Mouse (Mus musculus): ENCODE data around the gene Arpc1b. TPM values are rescaled to one million over a fixed set of nuclear protein-coding genes. Genes with fewer than 3 reads are reported as not detected.
A peak's percentile ranks its signal among the peaks of the same experiment; 100 is the strongest.
"Not testable (repeated sequence)": the region's sequence is repeated elsewhere in the genome, so short reads cannot be mapped to it uniquely, and the experiment has no call there.

Gene Arpc1b
- polyA plus RNA-seq, 1 experiment: 1,197 TPM

DNA sequence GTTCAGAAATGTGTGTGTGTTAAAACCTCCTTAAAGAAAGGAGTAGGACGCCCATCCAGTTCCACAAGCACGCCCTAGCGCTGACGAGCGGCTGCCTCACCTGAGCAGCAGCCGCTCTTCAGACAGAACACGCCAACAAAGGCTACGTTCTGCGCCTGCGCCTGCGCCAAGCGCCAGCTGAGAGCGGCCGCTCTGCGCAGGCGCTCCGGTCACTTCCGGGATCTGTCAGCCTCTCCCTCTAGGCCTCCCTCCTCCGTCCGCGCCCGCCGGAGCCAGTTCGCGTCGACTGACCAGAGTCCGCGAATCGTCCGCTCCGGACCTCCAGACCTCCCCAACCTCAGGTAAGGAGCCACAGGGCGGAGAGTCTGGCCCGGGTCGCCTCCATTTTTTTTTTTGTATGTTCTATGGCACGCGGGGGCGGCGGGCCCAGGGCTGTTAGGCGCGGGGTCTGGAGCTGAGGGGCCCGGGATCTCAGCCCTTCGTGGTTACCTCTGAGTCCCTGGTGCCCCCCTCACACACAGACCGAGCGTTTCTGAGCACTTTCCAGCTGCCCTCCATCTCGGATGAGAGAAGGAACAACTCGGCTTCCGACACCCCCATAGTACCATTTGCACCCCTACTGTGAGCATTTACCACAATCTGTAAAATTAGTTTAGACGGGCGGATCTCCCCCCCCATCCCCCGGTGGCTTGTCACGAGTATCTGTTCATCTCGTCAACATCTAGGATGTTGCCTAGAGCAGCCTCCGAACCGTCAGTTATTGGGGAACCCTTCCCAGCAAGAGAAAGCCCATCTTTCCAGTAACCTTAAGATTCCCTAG lies 30.2 kb upstream of the Arpc1b start, which contains the start of the genes Arpc1a and Kpna7:
Gene Arpc1a, plus strand, starts transcription at position 199 of the 820 bp plus-strand sequence.
Gene Kpna7, minus strand, starts transcription at position 399 of the 820 bp plus-strand sequence.
- WGBS: under 1% methylated on average over 54 of the region's 54 CpGs
- Histone ChIP-seq H3K36me3 (ENCODE audit: control insufficient read depth, insufficient read depth, low read length) (peaks cover 3% of the 10 kb centered on the region; the same call in 1 of the 2 replicates), H3K27me3 (ENCODE audit: control insufficient read depth, insufficient read depth, low read length) (no peaks in the 10 kb centered on the region), H3K4me1 (ENCODE audit: control insufficient read depth, insufficient read depth, insufficient read length, low read length) (peaks cover 4% of the 10 kb centered on the region), H3K27ac (ENCODE audit: insufficient read depth, low read depth, low read length) (peak within 1 kb of the TSS; percentile 73), H3K4me3 (ENCODE audit: low read depth, low read length) (peak within 1 kb of the TSS; percentile 94)
- TF ChIP-seq CTCF (IDR thresholded peaks at IDR 0.05; ENCODE audit: extremely low read depth, insufficient read length, insufficient replicate concordance, low read depth, low read length) (no peak), POLR2A (IDR thresholded peaks at IDR 0.05; ENCODE audit: low read depth, low read length) (peak; percentile 94)

DNA sequence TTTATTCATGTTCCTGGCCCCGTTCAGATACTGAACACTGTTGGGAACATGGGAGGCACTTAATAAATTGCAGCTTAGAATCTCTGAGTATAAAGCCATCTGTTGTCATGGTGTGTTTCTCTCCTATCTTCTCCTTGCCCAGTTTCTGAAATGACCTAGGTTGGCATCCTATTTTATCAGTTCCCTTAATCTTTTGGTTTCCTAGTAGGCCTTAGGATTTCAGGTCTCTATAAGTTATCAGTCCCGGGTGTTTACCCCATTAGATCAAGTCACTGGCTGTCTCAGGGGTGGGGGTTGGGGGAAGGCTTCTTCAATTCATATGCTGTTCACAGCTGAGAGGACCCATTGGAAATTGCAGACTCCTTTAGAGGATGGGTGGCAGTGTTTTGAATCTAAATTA lies 29.2 kb upstream of the Arpc1b start:
- Histone ChIP-seq H3K36me3 (ENCODE audit: control insufficient read depth, insufficient read depth, low read length) (peaks cover 3% of the 10 kb centered on the region; the same call in 1 of the 2 replicates), H3K4me1 (ENCODE audit: control insufficient read depth, insufficient read depth, insufficient read length, low read length) (peaks cover 9% of the 10 kb centered on the region), H3K4me3 (ENCODE audit: low read depth, low read length) (no peak overlapping the region), H3K27me3 (ENCODE audit: control insufficient read depth, insufficient read depth, low read length) (no peaks in the 10 kb centered on the region), H3K27ac (ENCODE audit: insufficient read depth, low read depth, low read length) (peak overlapping the region; percentile 73; the same call in 1 of the 2 replicates)
- 9% methylated on average over 2 of the region's 2 CpGs for WGBS
- TF ChIP-seq CTCF (IDR thresholded peaks at IDR 0.05; ENCODE audit: extremely low read depth, insufficient read length, insufficient replicate concordance, low read depth, low read length) (no peak), POLR2A (IDR thresholded peaks at IDR 0.05; ENCODE audit: low read depth, low read length) (no peak)

DNA sequence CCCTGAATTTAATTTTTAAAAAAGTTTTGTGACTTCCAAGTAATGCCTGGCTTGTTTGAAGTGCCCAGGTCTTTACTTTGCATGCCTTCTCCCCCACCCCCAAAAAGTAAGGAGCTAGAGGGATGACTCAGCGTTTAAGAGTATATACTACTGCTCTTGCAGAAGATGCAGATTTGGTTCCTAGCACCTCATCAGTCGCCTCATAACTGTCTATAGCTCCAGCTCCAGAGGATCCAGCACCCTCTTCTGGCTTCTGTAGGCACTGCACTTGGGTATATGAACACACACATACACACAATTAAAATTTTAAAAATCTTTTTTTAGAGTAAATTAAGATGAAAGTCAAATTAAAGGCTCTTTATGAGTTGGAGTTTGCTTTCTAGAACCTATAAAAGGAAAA lies 25.8 kb upstream of the Arpc1b start:
- WGBS: 98% methylated on average over 2 of the region's 2 CpGs
- no peak overlapping the region for H3K4me3 ChIP-seq (ENCODE audit: low read depth, low read length)
- no peaks in the 10 kb centered on the region for H3K27me3 ChIP-seq (ENCODE audit: control insufficient read depth, insufficient read depth, low read length)
- H3K27ac ChIP-seq (ENCODE audit: insufficient read depth, low read depth, low read length): no peak overlapping the region
- H3K36me3 ChIP-seq (ENCODE audit: control insufficient read depth, insufficient read depth, low read length): peaks cover 20% of the 10 kb centered on the region
- H3K4me1 ChIP-seq (ENCODE audit: control insufficient read depth, insufficient read depth, insufficient read length, low read length): peaks cover 9% of the 10 kb centered on the region
- TF ChIP-seq CTCF (IDR thresholded peaks at IDR 0.05; ENCODE audit: extremely low read depth, insufficient read length, insufficient replicate concordance, low read depth, low read length) (no peak), POLR2A (IDR thresholded peaks at IDR 0.05; ENCODE audit: low read depth, low read length) (no peak)

DNA sequence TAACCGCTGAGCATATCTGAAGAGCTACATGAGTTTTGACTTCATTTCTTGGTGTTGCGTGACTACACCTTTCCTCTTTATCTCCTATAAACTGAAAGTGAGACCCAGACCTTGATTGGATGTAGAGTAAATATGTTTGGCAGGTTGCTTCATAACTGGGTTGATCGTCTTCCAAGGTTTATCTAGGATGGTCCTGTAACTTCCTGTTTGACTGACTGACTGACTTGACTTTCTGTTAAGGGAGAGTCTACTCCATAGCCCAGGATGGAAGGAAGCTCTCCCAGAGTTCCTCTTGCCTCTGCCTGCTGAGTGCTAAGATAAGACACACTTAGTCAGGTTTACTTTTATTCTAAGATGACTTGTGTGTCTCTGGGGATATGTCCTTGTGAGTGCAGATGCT lies 24.1 kb upstream of the Arpc1b start:
- H3K4me1 ChIP-seq (ENCODE audit: control insufficient read depth, insufficient read depth, insufficient read length, low read length): peaks cover 9% of the 10 kb centered on the region
- WGBS: 39% methylated on average over 3 of the region's 3 CpGs
- H3K27ac ChIP-seq (ENCODE audit: insufficient read depth, low read depth, low read length): no peak overlapping the region
- peaks cover 30% of the 10 kb centered on the region for H3K36me3 ChIP-seq (ENCODE audit: control insufficient read depth, insufficient read depth, low read length)
- H3K27me3 ChIP-seq (ENCODE audit: control insufficient read depth, insufficient read depth, low read length): no peaks in the 10 kb centered on the region
- H3K4me3 ChIP-seq (ENCODE audit: low read depth, low read length): no peak overlapping the region
- no peak for TF ChIP-seq CTCF (IDR thresholded peaks at IDR 0.05; ENCODE audit: extremely low read depth, insufficient read length, insufficient replicate concordance, low read depth, low read length)

DNA sequence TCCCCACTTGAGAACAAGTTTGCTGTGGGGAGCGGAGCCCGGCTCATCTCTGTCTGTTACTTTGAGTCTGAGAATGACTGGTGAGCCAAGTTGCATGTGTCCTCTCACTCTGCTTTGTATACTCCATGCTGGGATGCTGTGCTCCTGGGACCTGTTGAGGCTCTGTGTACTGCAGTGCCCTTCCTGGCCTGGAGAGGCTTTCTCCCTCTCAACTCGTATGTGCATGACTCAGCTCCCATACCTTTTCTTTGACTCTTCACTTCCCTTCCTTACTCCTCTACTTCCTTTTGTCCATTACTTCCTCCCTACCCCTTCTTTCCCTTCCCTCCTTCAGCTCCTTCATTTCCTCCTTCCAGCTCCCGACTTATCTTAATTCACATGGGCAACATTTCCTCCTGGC lies 17.8 kb upstream of the Arpc1b start:
- Histone ChIP-seq H3K27ac (ENCODE audit: insufficient read depth, low read depth, low read length) (no peak overlapping the region), H3K36me3 (ENCODE audit: control insufficient read depth, insufficient read depth, low read length) (peaks cover 73% of the 10 kb centered on the region), H3K4me3 (ENCODE audit: low read depth, low read length) (no peak overlapping the region), H3K4me1 (ENCODE audit: control insufficient read depth, insufficient read depth, insufficient read length, low read length) (peaks cover 13% of the 10 kb centered on the region), H3K27me3 (ENCODE audit: control insufficient read depth, insufficient read depth, low read length) (no peaks in the 10 kb centered on the region)
- TF ChIP-seq CTCF (IDR thresholded peaks at IDR 0.05; ENCODE audit: extremely low read depth, insufficient read length, insufficient replicate concordance, low read depth, low read length) (no peak), POLR2A (IDR thresholded peaks at IDR 0.05; ENCODE audit: low read depth, low read length) (no peak)
- WGBS: 72% methylated on average over 4 of the region's 4 CpGs

DNA sequence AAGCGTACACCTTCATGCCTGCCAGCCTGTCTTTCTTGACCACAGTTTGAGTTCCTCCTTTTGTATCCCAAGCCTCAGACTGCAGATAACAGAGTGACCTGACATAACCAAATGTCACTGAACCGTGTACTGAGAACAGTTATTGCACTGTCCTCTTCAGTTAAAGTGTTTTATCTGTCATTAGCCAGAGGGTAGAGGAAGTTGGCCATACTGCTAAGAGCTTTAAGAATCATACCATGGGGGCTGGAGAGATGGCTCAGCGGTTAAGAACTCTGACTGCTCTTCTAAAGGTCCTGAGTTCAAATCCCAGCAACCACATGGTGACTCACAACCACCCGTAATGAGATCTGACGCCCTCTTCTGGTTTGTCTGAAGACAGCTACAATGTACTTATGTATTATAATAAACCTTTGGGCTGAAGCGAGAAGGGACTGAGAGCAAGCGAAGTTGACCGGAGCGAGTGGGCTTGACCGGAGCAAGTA lies 15.6 kb upstream of the Arpc1b start:
- Histone ChIP-seq H3K36me3 (ENCODE audit: control insufficient read depth, insufficient read depth, low read length) (peaks cover 66% of the 10 kb centered on the region), H3K4me1 (ENCODE audit: control insufficient read depth, insufficient read depth, insufficient read length, low read length) (peaks cover 21% of the 10 kb centered on the region), H3K4me3 (ENCODE audit: low read depth, low read length) (no peak overlapping the region), H3K27ac (ENCODE audit: insufficient read depth, low read depth, low read length) (no peak overlapping the region), H3K27me3 (ENCODE audit: control insufficient read depth, insufficient read depth, low read length) (no peaks in the 10 kb centered on the region)
- 90% methylated on average over 10 of the region's 10 CpGs for WGBS
- TF ChIP-seq CTCF (IDR thresholded peaks at IDR 0.05; ENCODE audit: extremely low read depth, insufficient read length, insufficient replicate concordance, low read depth, low read length): no peak
- no peak for TF ChIP-seq POLR2A (IDR thresholded peaks at IDR 0.05; ENCODE audit: low read depth, low read length)

DNA sequence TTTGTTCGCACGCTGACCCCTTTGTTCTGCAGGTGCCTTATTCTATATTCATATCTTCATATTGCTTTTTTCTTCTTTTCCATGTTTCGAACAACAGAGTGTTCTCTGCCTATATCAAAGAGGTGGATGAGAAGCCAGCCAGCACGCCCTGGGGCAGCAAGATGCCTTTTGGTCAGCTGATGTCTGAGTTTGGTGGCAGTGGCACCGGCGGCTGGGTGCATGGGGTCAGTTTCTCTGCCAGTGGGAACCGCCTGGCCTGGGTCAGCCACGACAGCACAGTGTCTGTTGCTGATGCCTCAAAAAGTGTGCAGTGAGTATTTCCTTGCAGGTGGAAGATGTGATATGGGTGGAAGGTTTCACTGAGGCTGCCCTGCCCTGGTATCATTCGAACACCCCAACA lies 13.1 kb upstream of the Arpc1b start:
- 97% methylated on average over 9 of the region's 9 CpGs for WGBS
- Histone ChIP-seq H3K4me3 (ENCODE audit: low read depth, low read length) (no peak overlapping the region), H3K27me3 (ENCODE audit: control insufficient read depth, insufficient read depth, low read length) (no peaks in the 10 kb centered on the region), H3K36me3 (ENCODE audit: control insufficient read depth, insufficient read depth, low read length) (peaks cover 71% of the 10 kb centered on the region), H3K4me1 (ENCODE audit: control insufficient read depth, insufficient read depth, insufficient read length, low read length) (peaks cover 31% of the 10 kb centered on the region), H3K27ac (ENCODE audit: insufficient read depth, low read depth, low read length) (no peak overlapping the region)
- no peak for TF ChIP-seq POLR2A (IDR thresholded peaks at IDR 0.05; ENCODE audit: low read depth, low read length)
- TF ChIP-seq CTCF (IDR thresholded peaks at IDR 0.05; ENCODE audit: extremely low read depth, insufficient read length, insufficient replicate concordance, low read depth, low read length): no peak

DNA sequence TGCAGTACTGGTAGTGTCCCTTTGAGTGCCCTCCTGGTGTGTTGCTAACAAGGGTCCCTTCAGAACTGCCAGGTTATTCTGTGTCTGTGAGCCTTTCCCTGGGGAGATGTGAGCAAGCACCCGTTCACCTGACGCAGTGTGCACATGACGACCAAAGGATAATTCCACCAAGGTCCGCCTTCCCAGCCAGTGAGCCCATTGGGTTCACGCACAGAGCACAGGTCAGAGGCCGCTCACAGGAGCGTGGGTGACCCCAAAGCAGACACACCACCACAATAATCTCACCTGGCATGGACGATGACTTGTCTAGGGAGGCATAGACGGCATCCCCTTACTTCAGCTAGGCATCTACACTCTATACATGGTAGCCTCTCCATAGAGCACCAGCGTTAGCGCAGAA lies 12.6 kb upstream of the Arpc1b start:
- H3K4me3 ChIP-seq (ENCODE audit: low read depth, low read length); H3K27me3 ChIP-seq (ENCODE audit: control insufficient read depth, insufficient read depth, low read length): not testable (repeated sequence)
- Histone ChIP-seq H3K27ac (ENCODE audit: insufficient read depth, low read depth, low read length) (peak overlapping the region; percentile 27; the same call in 1 of the 2 replicates), H3K4me1 (ENCODE audit: control insufficient read depth, insufficient read depth, insufficient read length, low read length) (peaks cover 34% of the 10 kb centered on the region), H3K36me3 (ENCODE audit: control insufficient read depth, insufficient read depth, low read length) (peaks cover 70% of the 10 kb centered on the region)
- 96% methylated on average over 11 of the region's 11 CpGs for WGBS

All from small intestine, adult 2 months (tissue).